Mouse (Mus musculus): ENCODE data around the gene Nfe2l3.

DNA sequence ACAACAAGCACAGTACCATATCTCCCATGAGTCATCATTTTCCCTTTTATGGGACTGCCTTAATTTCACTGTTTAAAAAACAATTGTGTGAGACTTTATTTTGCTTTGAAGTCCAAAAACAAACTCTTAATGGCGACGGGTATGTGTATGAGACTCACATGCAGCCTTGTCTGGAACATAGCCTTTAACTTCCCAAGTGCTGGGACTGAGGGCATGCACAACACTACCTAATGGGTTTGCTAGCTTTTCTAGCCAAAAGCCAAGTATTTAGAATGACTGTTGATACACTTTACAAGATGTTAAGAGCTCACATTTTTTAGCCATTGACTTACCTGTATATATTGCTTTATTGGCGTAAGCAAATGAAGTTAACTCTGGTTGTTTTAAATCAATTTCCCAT is 27.9 kb downstream of the Nfe2l3 start:
- TF ChIP-seq ZNF384 (IDR thresholded peaks at IDR 0.05; ENCODE audit: low read depth, low read length) (no peak), MAFK (IDR thresholded peaks at IDR 0.05; ENCODE audit: insufficient replicate concordance, low read length) (no peak), POLR2A (IDR thresholded peaks at IDR 0.05; ENCODE audit: low read depth, low read length) (no peak), RCOR1 (conservative IDR thresholded peaks at IDR 0.05; ENCODE audit: low read depth, low read length) (no peak), CTCF (conservative IDR thresholded peaks at IDR 0.05 in 1 of 2, IDR thresholded peaks at IDR 0.05 in 1 of 2; ENCODE audit: low read depth in 2 of 2, low read length in 2 of 2) (no peak), CHD1 (IDR thresholded peaks at IDR 0.05; ENCODE audit: low read depth, low read length) (no peak), ZC3H11A (IDR thresholded peaks at IDR 0.05; ENCODE audit: low read depth, low read length) (no peak)

Measured in CH12.LX (cell line).